Mouse (Mus musculus) hindbrain, embryonic 10.5 days (tissue): Measurements from ENCODE around the gene Arl15. TPM values are rescaled to one million over a fixed set of nuclear protein-coding genes. Genes with fewer than 3 reads are reported as not detected.

Experiments used
- DNase-seq: peaks from one replicate; pipeline ENCODE4 v3.0.0-alpha.2; 2017; ENCODE audit warnings: low spot score
- H3K27ac ChIP-seq: fragments of 300-500 bp; sonication (generic); 2 replicates; pipeline ENCODE4 v1.5.1; 2016; ENCODE audit warnings: mild to moderate bottlenecking, moderate library complexity
- H3K27me3 ChIP-seq: fragments of 300-500 bp; sonication (generic); 2 replicates; pipeline ENCODE4 v1.6.1; 2016; ENCODE audit warnings: mild to moderate bottlenecking; ENCODE audit not compliant: poor library complexity, insufficient read depth, severe bottlenecking
- H3K36me3 ChIP-seq: fragments of 300-500 bp; sonication (generic); 2 replicates; pipeline ENCODE4 v1.6.1; 2016; ENCODE audit warnings: mild to moderate bottlenecking, moderate library complexity
- H3K4me1 ChIP-seq: fragments of 300-500 bp; sonication (generic); replicated peaks from 2 replicates; pipeline ENCODE4 v1.6.1; 2016; ENCODE audit warnings: mild to moderate bottlenecking
- H3K4me3 ChIP-seq: fragments of 300-500 bp; sonication (generic); 2 replicates; pipeline ENCODE4 v1.5.1; 2016; ENCODE audit warnings: mild to moderate bottlenecking, moderate library complexity
- H3K9me3 ChIP-seq: fragments of 300-500 bp; sonication (generic); 2 replicates; pipeline ENCODE4 v1.6.1; 2016; ENCODE audit warnings: mild to moderate bottlenecking, moderate library complexity
- WGBS: fragments of 180-500 bp; shearing (Covaris S2); methylation state at CpG from one replicate; pipeline ENCODE4 v1.1.7; 2016; 5-methylcytosine and 5-hydroxymethylcytosine counted together
- polyA plus RNA-seq: library from polyadenylated mRNA; unstranded; fragments of >200 nt; fragmentation: Nextera tagmentation; extraction: Ambion mirVana; gene quantifications from 2 replicates; pipeline ENCODE4 v1.2.1, GENCODE M21; 2016

The Arl15 gene
- polyA plus RNA-seq, 1 experiment from 2014 or later = 10.8 TPM

GRCm38 (mm10) chr13:114145249-114145648, 350.9 kb downstream of the Arl15 start:
- Histone ChIP-seq H3K4me1 (peaks cover 3% of the 10 kb centered on the region; the same call in 1 of the 2 replicates), H3K27me3 (no peaks in the 10 kb centered on the region), H3K4me3 (no peak overlapping the region), H3K9me3 (no peaks in the 10 kb centered on the region), H3K27ac (no peak overlapping the region), H3K36me3 (no peaks in the 10 kb centered on the region)
- no peak for DNase-seq
- 91% methylated on average over 8 of the region's 8 CpGs for WGBS

GRCm38 (mm10) chr13:114150856-114151697, 356.8 kb downstream of the Arl15 start:
- Histone ChIP-seq H3K4me3 (no peak overlapping the region), H3K4me1 (no peaks in the 10 kb centered on the region; the same call in 1 of the 2 replicates), H3K9me3 (no peaks in the 10 kb centered on the region), H3K27ac (no peak overlapping the region), H3K27me3 (no peaks in the 10 kb centered on the region), H3K36me3 (peaks cover 8% of the 10 kb centered on the region)
- DNase-seq = no peak
- 94% methylated on average over 16 of the region's 16 CpGs for WGBS

GRCm38 (mm10) chr13:114151698-114152069, 357.4 kb downstream of the Arl15 start:
- no peak overlapping the region for H3K27ac ChIP-seq
- H3K4me3 ChIP-seq = no peak overlapping the region
- H3K36me3 ChIP-seq = peaks cover 8% of the 10 kb centered on the region
- peaks cover 2% of the 10 kb centered on the region; the same call in 1 of the 2 replicates for H3K4me1 ChIP-seq
- H3K9me3 ChIP-seq = no peaks in the 10 kb centered on the region
- DNase-seq = no peak
- WGBS = 85% methylated on average over 10 of the region's 10 CpGs
- H3K27me3 ChIP-seq = no peaks in the 10 kb centered on the region

- Histone ChIP-seq H3K9me3 (no peaks in the 10 kb centered on the region), H3K27ac (no peak overlapping the region), H3K4me1 (peaks cover 26% of the 10 kb centered on the region), H3K4me3 (no peak overlapping the region), H3K36me3 (peaks cover 8% of the 10 kb centered on the region), H3K27me3 (no peaks in the 10 kb centered on the region)
- 32% methylated on average over 12 of the region's 12 CpGs for WGBS
- DNase-seq = no peak
These were observed 362.4 kb downstream of the Arl15 start for GRCm38 (mm10) chr13:114156689-114157088.

- no peak overlapping the region for H3K27ac ChIP-seq
- H3K4me1 ChIP-seq = peaks cover 26% of the 10 kb centered on the region
- H3K9me3 ChIP-seq = no peaks in the 10 kb centered on the region
- H3K36me3 ChIP-seq = peaks cover 8% of the 10 kb centered on the region
- no peaks in the 10 kb centered on the region for H3K27me3 ChIP-seq
- DNase-seq = no peak
- no peak overlapping the region for H3K4me3 ChIP-seq
- 73% methylated on average over 9 of the region's 9 CpGs for WGBS
These were observed 363.9 kb downstream of the Arl15 start for GRCm38 (mm10) chr13:114158111-114158730.

GRCm38 (mm10) chr13:114159634-114160391, 365.5 kb downstream of the Arl15 start:
- WGBS = 70% methylated on average over 13 of the region's 13 CpGs
- no peak for DNase-seq
- peaks cover 4% of the 10 kb centered on the region for H3K36me3 ChIP-seq

GRCm38 (mm10) chr13:114162753-114163152, 368.4 kb downstream of the Arl15 start:
- DNase-seq = no peak
- no peak overlapping the region for H3K4me3 ChIP-seq
- 73% methylated on average over 4 of the region's 4 CpGs for WGBS
- peaks cover 23% of the 10 kb centered on the region for H3K4me1 ChIP-seq
- H3K9me3 ChIP-seq = no peaks in the 10 kb centered on the region
- no peak overlapping the region for H3K27ac ChIP-seq
- H3K27me3 ChIP-seq = no peaks in the 10 kb centered on the region
- H3K36me3 ChIP-seq = no peaks in the 10 kb centered on the region

More at GRCm38 (mm10) chr13:114159634-114160391, 365.5 kb downstream of the Arl15 start:
- Histone ChIP-seq H3K4me1 (peaks cover 26% of the 10 kb centered on the region), H3K9me3 (no peaks in the 10 kb centered on the region), H3K4me3 (no peak overlapping the region), H3K27ac (no peak overlapping the region), H3K27me3 (no peaks in the 10 kb centered on the region)

GRCm38 (mm10) chr13:114165616-114166015, 371.3 kb downstream of the Arl15 start:
- DNase-seq = no peak
- no peak overlapping the region for H3K4me3 ChIP-seq
- H3K4me1 ChIP-seq = 0 out of 2 replicates have a peak, but pooled peaks cover 7% of the 10 kb centered on the region
- H3K27me3 ChIP-seq = no peaks in the 10 kb centered on the region
- no peaks in the 10 kb centered on the region for H3K9me3 ChIP-seq
- H3K27ac ChIP-seq = peak overlapping the region; percentile 12; the same call in 1 of the 2 replicates
- WGBS = 72% methylated on average over 7 of the region's 7 CpGs
- no peaks in the 10 kb centered on the region for H3K36me3 ChIP-seq

GRCm38 (mm10) chr13:114166439-114167183, 372.3 kb downstream of the Arl15 start:
- Histone ChIP-seq H3K27ac (no peak overlapping the region), H3K4me1 (0 out of 2 replicates have a peak, but pooled peaks cover 7% of the 10 kb centered on the region), H3K36me3 (no peaks in the 10 kb centered on the region), H3K4me3 (no peak overlapping the region), H3K9me3 (no peaks in the 10 kb centered on the region), H3K27me3 (no peaks in the 10 kb centered on the region)
- WGBS = 69% methylated on average over 12 of the region's 12 CpGs
- no peak for DNase-seq

- Histone ChIP-seq H3K27ac (no peak overlapping the region), H3K4me3 (no peak overlapping the region), H3K36me3 (no peaks in the 10 kb centered on the region), H3K4me1 (0 out of 2 replicates have a peak, but pooled peaks cover 7% of the 10 kb centered on the region), H3K9me3 (no peaks in the 10 kb centered on the region), H3K27me3 (no peaks in the 10 kb centered on the region)
- WGBS = 84% methylated on average over 5 of the region's 5 CpGs
- no peak for DNase-seq
These were observed 375.8 kb downstream of the Arl15 start for GRCm38 (mm10) chr13:114170061-114170460.

- no peaks in the 10 kb centered on the region for H3K4me1 ChIP-seq
- no peak overlapping the region for H3K27ac ChIP-seq
- no peaks in the 10 kb centered on the region for H3K27me3 ChIP-seq
- 95% methylated on average over 5 of the region's 5 CpGs for WGBS
- no peak for DNase-seq
- no peaks in the 10 kb centered on the region for H3K36me3 ChIP-seq
- no peaks in the 10 kb centered on the region for H3K9me3 ChIP-seq
- no peak overlapping the region for H3K4me3 ChIP-seq
These were observed 377.2 kb downstream of the Arl15 start for GRCm38 (mm10) chr13:114171465-114171864.

GRCm38 (mm10) chr13:114188107-114188506, 393.8 kb downstream of the Arl15 start:
- no peak for DNase-seq
- no peaks in the 10 kb centered on the region for H3K27me3 ChIP-seq
- H3K36me3 ChIP-seq = no peaks in the 10 kb centered on the region
- no peak overlapping the region for H3K4me3 ChIP-seq
- H3K9me3 ChIP-seq = no peaks in the 10 kb centered on the region
- no peak overlapping the region for H3K27ac ChIP-seq
- no peaks in the 10 kb centered on the region for H3K4me1 ChIP-seq
- 97% methylated on average over 7 of the region's 7 CpGs for WGBS
